Mouse (Mus musculus) limb, embryonic 11.5 days (tissue): ENCODE measurements around the gene Hnrnpll. TPM values are rescaled to one million over a fixed set of nuclear protein-coding genes. Genes with fewer than 3 reads are reported as not detected.
"Not testable (repeated sequence)": the region's sequence is repeated elsewhere in the genome, so short reads cannot be mapped to it uniquely, and the experiment has no call there.

Experiments used
- ATAC-seq: fragments of 200-750 bp; cut with Nextera tagmentation; 2 replicates; pipeline ENCODE4 v1.8.0; 2017; ENCODE audit warnings: low read depth; ENCODE audit not compliant: insufficient number of reproducible peaks, low FRiP score, low TSS enrichment
- DNase-seq: peaks from one replicate; pipeline ENCODE4 v3.0.0-alpha.2; 2015; ENCODE audit warnings: low spot score
- H3K27ac ChIP-seq: fragments of 300-500 bp; sonication (generic); replicated peaks from 2 replicates; pipeline ENCODE4 v1.5.1; 2014; ENCODE audit warnings: low read depth, mild to moderate bottlenecking, low read length
- H3K27me3 ChIP-seq: fragments of 300-500 bp; sonication (generic); 2 replicates; pipeline ENCODE4 v1.6.1; 2014; ENCODE audit warnings: mild to moderate bottlenecking, low read length, mixed read lengths; ENCODE audit not compliant: control insufficient read depth, insufficient read depth
- H3K36me3 ChIP-seq: fragments of 300-500 bp; sonication (generic); 2 replicates; pipeline ENCODE4 v1.6.1; 2014; ENCODE audit warnings: mild to moderate bottlenecking, low read length, moderate library complexity, mixed read lengths; ENCODE audit not compliant: control insufficient read depth, insufficient read depth
- H3K4me1 ChIP-seq: fragments of 300-500 bp; sonication (generic); 2 replicates; pipeline ENCODE4 v1.6.1; 2014; ENCODE audit warnings: low read length, mixed read lengths; ENCODE audit not compliant: control insufficient read depth, insufficient read depth
- H3K4me2 ChIP-seq: fragments of 300-500 bp; sonication (generic); 2 replicates; pipeline ENCODE4 v1.6.1; 2014; ENCODE audit warnings: low read depth, mild to moderate bottlenecking, moderate library complexity; ENCODE audit not compliant: severe bottlenecking
- H3K4me3 ChIP-seq: fragments of 300-500 bp; sonication (generic); 2 replicates; pipeline ENCODE4 v1.5.1; 2014; ENCODE audit warnings: low read depth, low read length
- H3K9ac ChIP-seq: fragments of 300-500 bp; sonication (generic); 2 replicates; pipeline ENCODE4 v1.6.1; 2014; ENCODE audit warnings: mild to moderate bottlenecking, low read length
- H3K9me3 ChIP-seq: fragments of 300-500 bp; sonication (generic); 2 replicates; pipeline ENCODE4 v1.6.1; 2016; ENCODE audit warnings: low read length; ENCODE audit not compliant: control insufficient read depth
- WGBS: fragments of 180-500 bp; shearing (Covaris S2); extraction: QIAGEN DNeasy Blood & Tissue Kit; methylation state at CpG from one replicate; pipeline ENCODE4 v1.1.7; 2014; 5-methylcytosine and 5-hydroxymethylcytosine counted together
- polyA plus RNA-seq: library from polyadenylated mRNA; unstranded; fragments of >200 nt; fragmentation: Nextera tagmentation; extraction: Ambion mirVana; gene quantifications from 2 replicates; pipeline ENCODE4 v1.2.1, GENCODE M21; 2014

Hnrnpll gene
- polyA plus RNA-seq, 1 experiment from 2014 or later: 118 TPM

DNA sequence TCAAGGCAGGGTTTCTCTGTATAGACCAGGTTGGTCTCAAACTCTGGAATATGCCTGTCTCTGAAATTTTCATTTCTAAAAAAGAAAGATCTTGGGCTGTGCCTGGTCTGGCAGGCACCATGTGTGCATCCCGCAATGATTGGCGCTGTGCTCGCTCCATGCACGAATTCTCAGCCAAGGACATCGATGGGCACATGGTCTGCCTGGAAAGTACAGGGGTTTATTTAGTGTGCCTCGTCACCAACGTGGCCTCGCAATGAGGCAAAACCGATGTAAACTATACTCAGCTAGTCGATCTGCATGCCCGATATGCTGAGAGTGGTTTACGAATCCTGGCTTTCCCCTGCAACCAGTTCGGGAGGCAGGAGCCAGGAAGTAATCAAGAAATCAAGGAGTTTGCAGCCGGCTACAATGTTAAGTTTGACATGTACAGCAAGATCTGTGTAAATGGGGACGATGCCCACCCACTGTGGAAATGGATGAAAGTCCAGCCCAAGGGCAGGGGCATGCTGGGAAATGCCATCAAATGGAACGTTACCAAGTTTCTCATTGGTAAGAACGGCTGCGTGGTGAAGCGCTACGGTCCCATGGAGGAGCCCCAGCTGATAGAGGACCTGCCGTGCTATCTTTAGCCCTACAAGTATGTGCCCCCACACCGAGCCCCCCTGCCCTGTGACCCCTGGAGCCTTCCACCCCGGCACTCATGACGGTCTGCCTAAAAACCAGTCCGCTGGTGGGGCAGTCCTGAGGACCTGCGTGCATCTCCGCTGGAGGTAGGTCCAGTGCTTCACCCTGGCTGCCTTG is 8.0 kb downstream of the Hnrnpll start:
- Histone ChIP-seq H3K36me3 (peaks cover 7% of the 10 kb centered on the region; the same call in 1 of the 2 replicates), H3K27ac (no peak overlapping the region), H3K27me3 (no peaks in the 10 kb centered on the region), H3K9ac (no peak overlapping the region), H3K4me3 (no peak overlapping the region), H3K4me2 (no peak overlapping the region), H3K4me1 (no peaks in the 10 kb centered on the region), H3K9me3 (no peaks in the 10 kb centered on the region)
- ATAC-seq (no peak), DNase-seq (no peak)
- 93% methylated on average over 27 of the region's 27 CpGs for WGBS

DNA sequence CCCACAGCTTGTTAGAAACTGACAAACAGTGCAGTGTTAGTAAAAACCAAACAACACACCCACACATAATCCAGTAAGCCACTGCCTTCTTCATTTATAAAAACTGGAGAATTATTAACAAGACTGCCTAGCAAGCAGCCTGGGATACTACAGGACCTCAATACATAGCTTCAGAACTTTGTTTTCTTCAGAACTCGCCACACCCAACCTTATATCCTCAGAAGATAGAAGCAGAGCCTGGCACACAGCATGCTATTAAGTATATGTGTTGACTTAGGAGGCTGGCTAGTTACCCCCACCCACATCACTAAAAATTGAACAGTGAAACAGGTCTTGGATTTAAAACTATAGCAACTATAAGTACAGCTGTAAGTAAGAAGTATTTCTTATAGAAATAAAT is 10.5 kb downstream of the Hnrnpll start:
- H3K36me3 ChIP-seq: peaks cover 9% of the 10 kb centered on the region; the same call in 1 of the 2 replicates
- H3K4me1 ChIP-seq: no peaks in the 10 kb centered on the region
- no peak for ATAC-seq
- no peaks in the 10 kb centered on the region for H3K9me3 ChIP-seq
- no peak for DNase-seq
- H3K4me3 ChIP-seq: no peak overlapping the region
- H3K4me2 ChIP-seq: no peak overlapping the region
- H3K27me3 ChIP-seq: no peaks in the 10 kb centered on the region
- WGBS: 85% methylated on average over 1 of the region's 1 CpGs
- H3K9ac ChIP-seq: no peak overlapping the region
- no peak overlapping the region for H3K27ac ChIP-seq

DNA sequence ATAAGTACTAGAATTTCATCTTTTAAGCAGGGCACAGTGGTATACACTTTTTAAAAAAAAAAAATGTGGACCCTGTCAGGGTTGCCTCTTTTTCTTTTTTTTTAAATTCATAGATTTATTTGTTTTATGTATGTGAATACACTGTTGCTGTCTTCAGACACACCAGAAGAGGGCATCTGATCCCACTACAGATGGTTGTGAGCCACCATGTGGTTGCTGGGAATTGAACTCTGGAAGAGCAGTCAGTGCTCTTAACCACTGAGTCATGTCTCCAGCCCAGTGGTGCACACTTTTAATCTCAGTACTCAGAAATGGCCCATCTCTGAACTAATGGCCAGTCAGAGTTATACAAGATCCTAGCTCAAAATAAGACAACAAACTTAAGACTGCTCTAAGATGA is 12.8 kb downstream of the Hnrnpll start:
- DNase-seq, H3K27me3 ChIP-seq, H3K9ac ChIP-seq, H3K4me3 ChIP-seq, H3K4me2 ChIP-seq, H3K4me1 ChIP-seq, ATAC-seq, H3K9me3 ChIP-seq, H3K36me3 ChIP-seq, H3K27ac ChIP-seq: not testable (repeated sequence)

DNA sequence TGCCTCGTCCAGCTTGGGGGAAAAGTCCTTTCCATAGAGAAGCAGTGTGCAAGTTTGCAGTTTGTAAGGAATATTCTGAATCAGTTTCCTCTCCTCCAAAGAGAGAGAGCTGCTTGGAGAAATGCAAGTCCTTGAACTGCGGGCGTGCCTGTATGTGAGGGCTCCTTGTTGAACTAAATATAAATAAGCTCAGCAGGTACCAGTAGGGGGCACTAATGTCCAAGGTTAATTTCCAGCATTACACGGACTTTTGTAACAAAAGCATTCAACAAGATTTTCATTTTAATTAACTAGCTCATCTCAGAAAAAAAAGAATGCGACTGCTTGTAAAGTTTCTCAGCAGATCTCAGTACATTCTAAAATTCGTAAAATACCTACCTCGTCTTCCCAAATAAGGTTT is 13.9 kb downstream of the Hnrnpll start:
- H3K4me3 ChIP-seq: no peak overlapping the region
- H3K27ac ChIP-seq: no peak overlapping the region
- no peak overlapping the region for H3K9ac ChIP-seq
- no peaks in the 10 kb centered on the region for H3K4me1 ChIP-seq
- no peak overlapping the region for H3K4me2 ChIP-seq
- no peaks in the 10 kb centered on the region for H3K9me3 ChIP-seq
- no peak for ATAC-seq
- no peaks in the 10 kb centered on the region for H3K27me3 ChIP-seq
- peaks cover 9% of the 10 kb centered on the region; the same call in 1 of the 2 replicates for H3K36me3 ChIP-seq
- DNase-seq: peak; percentile 71
- WGBS: 80% methylated on average over 7 of the region's 7 CpGs

DNA sequence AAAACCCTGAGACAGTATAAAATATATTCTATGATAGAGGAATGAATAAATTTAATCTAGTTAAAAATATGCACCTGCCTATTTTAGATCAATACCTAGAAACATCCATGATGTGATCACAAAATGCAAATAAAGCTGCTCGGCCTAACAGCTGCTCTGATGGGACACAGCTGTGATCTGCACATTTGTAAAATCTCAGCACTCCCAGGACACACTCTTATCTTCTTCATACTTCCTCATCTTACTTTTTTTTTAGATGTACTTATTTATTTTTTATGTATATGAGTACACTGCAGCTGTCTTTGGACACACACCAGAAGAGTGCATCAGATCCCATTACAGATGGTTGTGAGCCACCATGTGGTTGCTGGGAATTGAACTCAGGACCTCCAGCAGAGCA is 20.4 kb downstream of the Hnrnpll start:
- 83% methylated on average over 1 of the region's 1 CpGs for WGBS
- DNase-seq (no peak), ATAC-seq (no peak)
- Histone ChIP-seq H3K4me1 (no peaks in the 10 kb centered on the region), H3K9me3 (no peaks in the 10 kb centered on the region), H3K36me3 (peaks cover 5% of the 10 kb centered on the region; the same call in 1 of the 2 replicates), H3K4me3 (no peak overlapping the region), H3K4me2 (no peak overlapping the region), H3K9ac (no peak overlapping the region), H3K27me3 (no peaks in the 10 kb centered on the region), H3K27ac (no peak overlapping the region)

DNA sequence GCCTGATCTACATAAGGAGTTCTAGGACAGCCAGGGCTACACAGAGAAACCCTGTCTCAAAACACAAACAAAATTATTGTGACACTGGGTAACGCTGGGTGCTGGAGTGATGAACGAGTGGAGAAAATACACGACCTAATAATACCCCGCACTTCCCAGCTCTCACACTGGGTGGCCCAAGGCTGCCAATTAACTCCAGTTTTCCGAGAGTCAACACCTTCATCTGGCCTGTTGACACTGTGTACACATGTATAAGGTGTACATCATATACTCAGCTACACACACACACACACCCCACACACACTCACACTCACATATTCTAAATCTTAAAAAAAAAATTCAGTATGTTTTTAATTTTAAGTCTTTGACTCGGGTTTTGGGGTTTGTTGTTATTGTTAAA is 33.5 kb downstream of the Hnrnpll start:
- H3K9ac ChIP-seq: no peak overlapping the region
- H3K4me3 ChIP-seq: no peak overlapping the region
- H3K27ac ChIP-seq: no peak overlapping the region
- no peaks in the 10 kb centered on the region for H3K4me1 ChIP-seq
- no peaks in the 10 kb centered on the region for H3K9me3 ChIP-seq
- no peak overlapping the region for H3K4me2 ChIP-seq
- H3K27me3 ChIP-seq: no peaks in the 10 kb centered on the region
- 93% methylated on average over 6 of the region's 6 CpGs for WGBS
- ATAC-seq: no peak
- H3K36me3 ChIP-seq: peaks cover 22% of the 10 kb centered on the region
- no peak for DNase-seq

DNA sequence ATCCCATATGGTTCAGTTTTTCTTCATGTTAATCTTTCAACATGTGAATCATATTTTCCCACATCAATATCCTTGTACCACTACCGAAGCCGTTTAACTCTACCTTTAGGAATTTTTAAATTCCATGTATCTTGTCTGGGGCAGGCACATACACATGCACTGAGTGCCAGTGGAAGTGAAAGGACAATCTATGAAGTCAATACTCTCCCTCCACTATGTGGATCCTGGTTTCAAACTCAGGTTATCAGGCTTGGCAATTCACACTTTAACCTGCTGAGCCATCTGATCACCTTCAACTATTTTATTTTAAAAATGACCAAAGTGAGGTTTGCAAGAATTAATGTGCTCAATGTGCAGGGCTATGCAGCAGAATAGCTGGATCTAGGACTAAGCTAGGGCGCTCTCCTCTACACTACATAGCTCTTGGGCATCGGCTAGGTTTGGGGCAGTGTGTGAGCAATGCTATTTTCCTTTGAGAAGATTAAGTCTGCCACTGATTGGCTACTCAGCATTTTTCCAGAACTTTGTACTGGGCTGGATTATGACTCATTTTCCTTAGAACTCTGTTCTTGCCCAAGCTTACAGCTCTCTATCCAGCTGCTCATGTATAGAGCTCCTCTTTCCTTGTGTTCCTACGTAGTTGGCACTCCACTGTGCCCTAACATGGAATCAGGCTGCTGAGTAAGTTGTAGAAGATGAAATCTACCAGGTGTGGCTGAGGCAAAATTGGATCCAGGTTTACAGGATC is 35.8 kb downstream of the Hnrnpll start:
- Histone ChIP-seq H3K4me3 (no peak overlapping the region), H3K27me3 (no peaks in the 10 kb centered on the region), H3K27ac (no peak overlapping the region), H3K9me3 (no peaks in the 10 kb centered on the region), H3K4me2 (no peak overlapping the region), H3K36me3 (peaks cover 15% of the 10 kb centered on the region), H3K9ac (no peak overlapping the region), H3K4me1 (no peaks in the 10 kb centered on the region)
- DNase-seq: no peak
- no peak for ATAC-seq
- 90% methylated on average over 5 of the region's 5 CpGs for WGBS

DNA sequence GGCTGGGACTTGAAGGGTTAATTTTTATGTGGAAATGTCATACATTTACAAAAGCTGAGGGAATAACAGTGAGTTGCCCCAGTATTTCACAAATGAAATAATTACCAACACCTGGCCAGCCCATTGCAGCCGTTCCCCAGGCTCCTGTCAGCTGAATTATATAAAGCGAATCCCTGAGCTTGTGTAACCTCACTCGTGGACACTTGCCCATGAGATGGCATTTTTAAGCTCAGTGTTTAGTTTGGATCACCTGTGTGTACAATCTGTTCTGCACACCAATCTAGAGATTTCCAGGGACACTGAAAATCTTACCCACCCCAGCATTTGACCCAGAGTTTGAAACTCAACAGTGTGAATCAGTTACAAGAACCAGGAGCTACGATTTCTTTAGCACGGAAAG is 40.0 kb downstream of the Hnrnpll start:
- ATAC-seq: no peak

More for the DNA sequence above, 40.0 kb downstream of the Hnrnpll start:
- 64% methylated on average over 5 of the region's 5 CpGs for WGBS
- H3K27me3 ChIP-seq: no peaks in the 10 kb centered on the region
- H3K9me3 ChIP-seq: no peaks in the 10 kb centered on the region
- H3K4me2 ChIP-seq: no peak overlapping the region
- no peaks in the 10 kb centered on the region for H3K4me1 ChIP-seq
- H3K27ac ChIP-seq: no peak overlapping the region
- H3K4me3 ChIP-seq: no peak overlapping the region
- no peaks in the 10 kb centered on the region for H3K36me3 ChIP-seq
- DNase-seq: no peak
- no peak overlapping the region for H3K9ac ChIP-seq
